Mouse (Mus musculus) lung, postnatal 0 days (tissue): ENCODE results near the gene Txndc17. TPM values are rescaled to one million over a fixed set of nuclear protein-coding genes. Genes with fewer than 3 reads are reported as not detected.

ENCODE experiments used
- ATAC-seq: fragments of 200-750 bp; cut with Nextera tagmentation; 2 replicates; pipeline ENCODE4 v1.8.0; 2017; ENCODE audit warnings: moderate library complexity
- DNase-seq: peaks from one replicate; pipeline ENCODE4 v3.0.0-alpha.2; 2016; ENCODE audit warnings: low spot score
- H3K27ac ChIP-seq: fragments of 300-500 bp; sonication (generic); 2 replicates; pipeline ENCODE4 v1.5.1; 2014; ENCODE audit warnings: antibody characterized with exemption, mild to moderate bottlenecking, low read length, mixed read lengths
- H3K27me3 ChIP-seq: fragments of 300-500 bp; sonication (generic); replicated peaks from 2 replicates; pipeline ENCODE4 v1.6.1; 2014; ENCODE audit warnings: low read length, mixed read lengths; ENCODE audit not compliant: insufficient read depth
- H3K36me3 ChIP-seq: fragments of 300-500 bp; sonication (generic); 2 replicates; pipeline ENCODE4 v1.6.1; 2014; ENCODE audit warnings: low read length, mixed read lengths; ENCODE audit not compliant: insufficient read depth
- H3K4me1 ChIP-seq: fragments of 300-500 bp; sonication (generic); 2 replicates; pipeline ENCODE4 v1.6.1; 2014; ENCODE audit warnings: antibody characterized with exemption, low read depth, low read length, mixed read lengths; ENCODE audit not compliant: insufficient read depth
- H3K4me2 ChIP-seq: fragments of 300-500 bp; sonication (generic); replicated peaks from 2 replicates; pipeline ENCODE4 v1.6.1; 2014; ENCODE audit warnings: low read depth, mild to moderate bottlenecking, low read length, moderate library complexity, mixed read lengths
- H3K4me3 ChIP-seq: fragments of 300-500 bp; sonication (generic); 2 replicates; pipeline ENCODE4 v1.5.1; 2014; ENCODE audit warnings: low read depth, low read length
- H3K9ac ChIP-seq: fragments of 300-500 bp; sonication (generic); replicated peaks from 2 replicates; pipeline ENCODE4 v1.6.1; 2014; ENCODE audit warnings: low read depth, mild to moderate bottlenecking
- H3K9me3 ChIP-seq: fragments of 300-500 bp; sonication (generic); 2 replicates; pipeline ENCODE4 v1.6.1; 2016; ENCODE audit warnings: low read length, mixed read lengths
- CTCF ChIP-seq: IDR thresholded peaks from 2 replicates; pipeline ENCODE4 v1.5.1; 2016; ENCODE audit warnings: antibody characterized with exemption, mild to moderate bottlenecking
- EP300 ChIP-seq: IDR thresholded peaks from 2 replicates; pipeline ENCODE4 v1.6.1; 2016; ENCODE audit warnings: antibody characterized with exemption, mild to moderate bottlenecking, control low read depth
- WGBS: fragments of 180-500 bp; shearing (Covaris S2); extraction: QIAGEN DNeasy Blood & Tissue Kit; methylation state at CpG from one replicate; pipeline ENCODE4 v1.1.7; 2014; 5-methylcytosine and 5-hydroxymethylcytosine counted together
- polyA plus RNA-seq: library from polyadenylated mRNA; unstranded; fragments of >200 nt; fragmentation: Nextera tagmentation; extraction: Ambion mirVana; gene quantifications from 2 replicates; pipeline ENCODE4 v1.2.1, GENCODE M21; 2015

Gene Txndc17
- polyA plus RNA-seq, 1 experiment from 2014 or later: 156 TPM

DNA sequence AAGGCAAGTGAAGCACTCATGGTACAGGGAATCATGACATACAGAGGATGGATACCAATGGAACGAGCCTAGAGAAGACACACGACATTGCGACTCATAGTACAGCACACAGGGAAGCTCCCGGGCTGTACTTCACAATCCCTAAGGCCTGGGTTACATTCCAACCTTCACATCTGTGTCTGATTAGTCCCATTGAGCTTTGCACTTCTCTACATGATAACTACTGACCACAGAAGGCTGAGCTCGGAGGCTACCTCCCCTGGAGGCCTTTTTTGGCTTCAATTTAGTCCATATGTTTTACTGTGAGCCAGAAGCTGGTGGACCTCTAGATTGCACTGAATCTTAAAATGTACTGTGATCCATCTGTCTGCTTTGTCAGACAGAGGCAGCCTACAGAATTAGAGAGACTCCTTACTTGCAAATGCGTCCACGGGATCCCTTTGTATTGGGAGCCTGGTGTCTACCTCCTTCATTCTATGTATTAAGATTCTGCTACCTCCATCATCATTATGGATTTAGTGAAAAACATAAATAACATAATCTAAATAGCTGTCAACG, 37.9 kb downstream of the Txndc17 start:
- TF ChIP-seq CTCF: no peak
- no peak for ATAC-seq
- WGBS: 80% methylated on average over 8 of the region's 8 CpGs

GRCm38 (mm10) chr11:72255629-72256028, 48.3 kb downstream of the Txndc17 start:
- Histone ChIP-seq H3K9ac (no peak overlapping the region), H3K4me3 (no peak overlapping the region), H3K9me3 (no peaks in the 10 kb centered on the region), H3K27me3 (no peaks in the 10 kb centered on the region), H3K4me2 (no peak overlapping the region), H3K36me3 (no peaks in the 10 kb centered on the region), H3K27ac (no peak overlapping the region), H3K4me1 (no peaks in the 10 kb centered on the region)
- DNase-seq: no peak
- no peak for TF ChIP-seq CTCF
- TF ChIP-seq EP300: no peak
- 93% methylated on average over 4 of the region's 4 CpGs for WGBS
- ATAC-seq: no peak

More for the DNA sequence above, 37.9 kb downstream of the Txndc17 start:
- no peak for DNase-seq
- no peaks in the 10 kb centered on the region for H3K9me3 ChIP-seq
- no peak overlapping the region for H3K9ac ChIP-seq
- no peaks in the 10 kb centered on the region for H3K4me1 ChIP-seq
- no peak overlapping the region for H3K4me2 ChIP-seq
- no peak overlapping the region for H3K4me3 ChIP-seq
- no peaks in the 10 kb centered on the region for H3K27me3 ChIP-seq
- H3K36me3 ChIP-seq: no peaks in the 10 kb centered on the region
- no peak overlapping the region for H3K27ac ChIP-seq

DNA sequence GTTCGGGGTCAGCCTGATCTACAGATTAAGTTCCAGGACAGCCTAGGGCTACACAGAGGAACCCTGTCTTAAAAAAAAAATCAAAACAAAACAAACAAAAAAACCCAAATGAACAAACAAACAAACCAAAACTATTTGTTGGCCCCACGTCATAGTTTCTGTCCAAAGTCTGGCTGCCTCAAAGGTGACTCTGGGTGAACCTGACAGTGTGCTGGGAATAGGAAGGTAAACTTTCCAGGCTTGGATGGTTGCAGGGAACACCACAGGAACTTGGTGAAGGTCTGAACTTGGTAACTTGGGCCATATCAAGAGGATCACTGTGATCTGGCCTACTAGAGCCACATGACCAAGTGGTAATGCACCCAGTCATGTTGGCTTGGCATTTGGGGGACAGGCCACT, 49.1 kb downstream of the Txndc17 start:
- H3K27me3 ChIP-seq: no peaks in the 10 kb centered on the region
- no peaks in the 10 kb centered on the region for H3K36me3 ChIP-seq
- H3K4me1 ChIP-seq: no peaks in the 10 kb centered on the region
- no peak for TF ChIP-seq CTCF
- no peak for TF ChIP-seq EP300
- no peak overlapping the region for H3K4me3 ChIP-seq
- no peak overlapping the region for H3K9ac ChIP-seq
- 76% methylated on average over 2 of the region's 2 CpGs for WGBS
- ATAC-seq: no peak
- no peak for DNase-seq
- no peak overlapping the region for H3K4me2 ChIP-seq
- H3K9me3 ChIP-seq: no peaks in the 10 kb centered on the region
- H3K27ac ChIP-seq: no peak overlapping the region

Other genes starting within 250 kb of the Txndc17 start
- gene Aipl1, start 170.0 kb upstream of the Txndc17 start, polyA plus RNA-seq: 0.27 and 0.30 TPM in 2 replicates
- gene Pimreg, start 165.5 kb upstream of the Txndc17 start, polyA plus RNA-seq: 6.1 and 7.3 TPM in 2 replicates
- 8.3 and 8.5 TPM in 2 replicates for gene Pitpnm3, start 71.8 kb upstream of the Txndc17 start, polyA plus RNA-seq
- 0.06 TPM in 1 of 2 replicates, not detected in the other for gene Gm43951, start 707 bp upstream of the Txndc17 start, polyA plus RNA-seq
- gene 4933427D14Rik, start 88 bp upstream of the Txndc17 start, polyA plus RNA-seq: 9.2 and 11.5 TPM in 2 replicates
- 50.3 and 50.7 TPM in 2 replicates for gene Med31, start 8.0 kb downstream of the Txndc17 start, polyA plus RNA-seq
- not detected in 2 replicates for gene Slc13a5, start 59.7 kb downstream of the Txndc17 start, polyA plus RNA-seq
- gene Xaf1, start 94.1 kb downstream of the Txndc17 start, polyA plus RNA-seq: 32.3 and 39.7 TPM in 2 replicates
- not detected in 2 replicates for gene Fbxo39, start 106.9 kb downstream of the Txndc17 start, polyA plus RNA-seq
- gene Tekt1, start 154.9 kb downstream of the Txndc17 start, polyA plus RNA-seq: 14.2 and 17.3 TPM in 2 replicates
- gene Smtnl2, start 204.2 kb downstream of the Txndc17 start, polyA plus RNA-seq: 108 TPM in 2 replicates
- 0.94 and 1.0 TPM in 2 replicates for gene Ggt6, start 228.0 kb downstream of the Txndc17 start, polyA plus RNA-seq
- 41.5 and 44.3 TPM in 2 replicates for gene Mybbp1a, start 233.8 kb downstream of the Txndc17 start, polyA plus RNA-seq